Mouse (Mus musculus): ENCODE measurements at regions not wholly inside any gene's neighbourhood (a gene's known extent, or its start where the extent isn't known, plus 50 kb on each side); places are given as distances from the start of the nearest gene placed in this dataset.

DNA sequence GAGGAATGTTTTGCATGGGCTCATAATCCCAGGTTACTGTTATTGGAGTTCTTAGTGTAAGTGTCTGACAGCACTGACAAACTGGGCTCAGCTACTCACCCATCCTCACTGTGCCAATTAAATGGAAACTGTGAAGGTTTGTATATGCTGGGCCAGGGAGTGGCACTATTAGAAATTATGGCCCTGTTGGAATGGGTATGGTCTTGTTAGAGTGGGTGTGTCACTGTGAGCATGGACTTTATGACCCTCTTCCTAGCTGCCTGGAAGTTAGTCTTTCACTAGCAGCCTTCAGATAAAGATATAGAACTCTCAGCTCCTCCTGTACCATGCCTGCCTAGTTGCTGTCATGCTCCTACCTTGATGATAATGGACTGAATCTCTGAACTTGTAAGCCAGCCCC, 464.3 kb downstream of the Adam3 start:
- TF ChIP-seq POLR2A (IDR thresholded peaks at IDR 0.05; ENCODE audit: insufficient read depth, low read depth, low read length) (no peak), CTCF (IDR thresholded peaks at IDR 0.05; ENCODE audit: insufficient read depth, low read depth, low read length) (no peak)
